Mouse (Mus musculus): ENCODE measurements around the gene Omp.

GRCm38 (mm10) chr7:98162239-98162638 lies 16.9 kb upstream of the Omp start:
- TF ChIP-seq CTCF (IDR thresholded peaks at IDR 0.05) (no peak), POLR2A (IDR thresholded peaks at IDR 0.05; ENCODE audit: insufficient read depth, low read depth, low read length) (no peak)

All from heart, adult 2 months (tissue).